Mouse (Mus musculus) embryonic facial prominence, embryonic 14.5 days (tissue): Measurements from ENCODE around the gene Scai. TPM values are rescaled to one million over a fixed set of nuclear protein-coding genes. Genes with fewer than 3 reads are reported as not detected.
A peak's percentile ranks its signal among the peaks of the same experiment; 100 is the strongest.
"Not testable (repeated sequence)": the region's sequence is repeated elsewhere in the genome, so short reads cannot be mapped to it uniquely, and the experiment has no call there.

Experiments used
- ATAC-seq: fragments of 200-750 bp; cut with Nextera tagmentation; 2 replicates; pipeline ENCODE4 v1.8.0; 2017; ENCODE audit warnings: low read depth, moderate number of reproducible peaks, moderate TSS enrichment
- DNase-seq: peaks from one replicate; pipeline ENCODE4 v3.0.0-alpha.2; 2015; ENCODE audit warnings: low spot score
- H3K27ac ChIP-seq: fragments of 300-500 bp; sonication (generic); replicated peaks from 2 replicates; pipeline ENCODE4 v1.5.1; 2014; ENCODE audit warnings: low read depth, mild to moderate bottlenecking, low read length, moderate library complexity
- H3K27me3 ChIP-seq: fragments of 300-500 bp; sonication (generic); replicated peaks from 2 replicates; pipeline ENCODE4 v1.6.1; 2014; ENCODE audit warnings: low read length; ENCODE audit not compliant: control insufficient read depth, insufficient read depth
- H3K36me3 ChIP-seq: fragments of 300-500 bp; sonication (generic); 2 replicates; pipeline ENCODE4 v1.6.1; 2014; ENCODE audit warnings: low read length, mixed read lengths; ENCODE audit not compliant: control insufficient read depth, insufficient read depth
- H3K4me1 ChIP-seq: fragments of 300-500 bp; sonication (generic); 2 replicates; pipeline ENCODE4 v1.6.1; 2014; ENCODE audit warnings: antibody characterized with exemption, low read length; ENCODE audit not compliant: control insufficient read depth, insufficient read depth
- H3K4me2 ChIP-seq: fragments of 300-500 bp; sonication (generic); 2 replicates; pipeline ENCODE4 v1.6.1; 2014; ENCODE audit warnings: low read depth, mild to moderate bottlenecking, low read length, moderate library complexity, mixed read lengths
- H3K4me3 ChIP-seq: fragments of 300-500 bp; sonication (generic); 2 replicates; pipeline ENCODE4 v1.5.1; 2014; ENCODE audit warnings: low read depth, mild to moderate bottlenecking, low read length
- H3K9ac ChIP-seq: fragments of 300-500 bp; sonication (generic); 2 replicates; pipeline ENCODE4 v1.6.1; 2014; ENCODE audit warnings: low read depth, mild to moderate bottlenecking, low read length, moderate library complexity, mixed read lengths
- H3K9me3 ChIP-seq: fragments of 300-500 bp; sonication (generic); 2 replicates; pipeline ENCODE4 v1.6.1; 2016; ENCODE audit warnings: low read length; ENCODE audit not compliant: control insufficient read depth
- WGBS: fragments of 180-500 bp; shearing (Covaris S2); extraction: QIAGEN DNeasy Blood & Tissue Kit; methylation state at CpG from one replicate; pipeline ENCODE4 v1.1.7; 2014; 5-methylcytosine and 5-hydroxymethylcytosine counted together
- polyA plus RNA-seq: library from polyadenylated mRNA; unstranded; fragments of >200 nt; fragmentation: Nextera tagmentation; extraction: Ambion mirVana; gene quantifications from 2 replicates; pipeline ENCODE4 v1.2.1, GENCODE M21; 2014

Scai gene
- polyA plus RNA-seq, result 8.9 and 10.2 TPM in 2 replicates

GRCm38 (mm10) chr2:39190561-39191056, at the start of gene Scai:
TSS of gene Scai (minus strand) at chr2:39190734.
- 0 out of 2 replicates have a peak, but pooled peaks cover 19% of the 10 kb centered on the region for H3K36me3 ChIP-seq
- H3K4me3 ChIP-seq, result peak within 1 kb of the TSS; percentile 81
- peak within 1 kb of the TSS; percentile 89 for H3K9ac ChIP-seq
- H3K9me3 ChIP-seq, result no peaks in the 10 kb centered on the region
- ATAC-seq, result peak; percentile 100
- DNase-seq, result peak; percentile 100
- H3K27me3 ChIP-seq, result no peaks in the 10 kb centered on the region
- WGBS, result 0% methylated on average over 11 of the region's 41 CpGs
- peaks cover 6% of the 10 kb centered on the region; the same call in 1 of the 2 replicates for H3K4me1 ChIP-seq
- peak within 1 kb of the TSS; percentile 66 for H3K4me2 ChIP-seq
- H3K27ac ChIP-seq, result peak within 1 kb of the TSS; percentile 94

DNA sequence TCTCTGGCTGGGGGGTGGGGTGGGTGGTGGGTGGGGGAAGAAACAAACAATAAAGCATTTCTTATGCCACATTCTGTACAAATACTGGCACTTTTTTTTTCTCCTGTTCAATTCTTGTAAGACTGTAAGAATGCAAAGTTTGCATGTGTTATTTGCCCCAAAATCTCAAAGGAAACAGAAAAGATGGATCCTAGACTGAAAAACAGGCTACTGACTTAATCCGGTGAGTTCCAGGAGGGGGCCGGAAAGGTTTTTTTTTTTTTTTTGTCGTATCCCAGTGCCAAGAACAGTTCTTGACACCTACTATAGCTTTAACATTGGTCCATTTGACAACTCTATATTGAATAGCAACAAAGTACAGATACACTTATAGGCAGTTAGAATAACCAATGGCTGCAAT, 36.2 kb upstream of the Scai start:
- no peak for DNase-seq
- peak overlapping the region; percentile 92 for H3K9ac ChIP-seq
- ATAC-seq, result no peak
- H3K27me3 ChIP-seq, result no peaks in the 10 kb centered on the region
- H3K9me3 ChIP-seq, result no peaks in the 10 kb centered on the region
- H3K4me1 ChIP-seq, result peaks cover 11% of the 10 kb centered on the region; the same call in 1 of the 2 replicates
- H3K36me3 ChIP-seq, result no peaks in the 10 kb centered on the region
- H3K27ac ChIP-seq, result peak overlapping the region; percentile 95
- WGBS, result 28% methylated on average over 3 of the region's 3 CpGs
- H3K4me3 ChIP-seq, result peak overlapping the region; percentile 77
- H3K4me2 ChIP-seq, result peak overlapping the region; percentile 60

- DNase-seq, result peak; percentile 100
- Histone ChIP-seq H3K9ac (peak within 1 kb of the TSS; percentile 92), H3K36me3 (no peaks in the 10 kb centered on the region), H3K4me1 (peaks cover 11% of the 10 kb centered on the region; the same call in 1 of the 2 replicates), H3K27me3 (no peaks in the 10 kb centered on the region), H3K27ac (peak within 1 kb of the TSS; percentile 95), H3K4me3 (peak within 1 kb of the TSS; percentile 77), H3K4me2 (peak within 1 kb of the TSS; percentile 64), H3K9me3 (no peaks in the 10 kb centered on the region)
- peak; percentile 99 for ATAC-seq
- under 1% methylated on average over 30 of the region's 56 CpGs for WGBS
Measured at GRCm38 (mm10) chr2:39226019-39226640, 35.6 kb upstream of the Scai start, which contains the start of gene Ppp6c. TSS of gene Ppp6c (minus strand) at chr2:39226451.

DNA sequence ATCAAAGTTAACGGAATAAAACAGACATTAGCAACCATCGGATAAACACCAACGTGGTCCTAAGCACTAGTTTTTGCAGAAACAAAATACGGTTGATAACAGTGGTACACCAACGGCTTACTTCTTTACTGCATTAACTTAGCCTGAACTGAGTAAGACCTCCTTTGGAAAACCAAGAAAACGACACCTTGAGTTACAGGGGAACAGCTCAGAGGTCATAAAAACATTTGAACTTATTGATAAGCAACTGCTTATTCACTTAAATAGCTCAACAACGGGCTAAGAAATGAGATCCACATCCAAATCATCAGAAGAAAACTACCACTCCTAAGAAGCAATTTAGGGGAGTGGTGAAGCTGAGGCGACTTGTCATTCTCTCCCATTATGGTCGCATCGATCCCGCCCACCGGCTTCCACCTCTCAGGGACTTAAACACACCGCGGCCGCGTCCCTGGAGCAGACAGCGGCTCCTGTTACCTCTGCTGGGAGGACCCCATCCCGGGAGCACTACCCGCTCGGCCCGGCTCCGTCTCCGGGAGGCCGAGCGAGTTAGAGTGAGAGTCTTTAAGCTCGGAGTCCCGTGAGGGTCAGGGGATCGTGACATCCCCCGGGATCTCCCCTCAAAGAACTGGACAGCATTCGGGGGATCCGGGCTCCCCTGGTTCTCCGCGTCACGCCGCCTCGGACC, 34.9 kb upstream of the Scai start:
- WGBS, result 7% methylated on average over 17 of the region's 36 CpGs
- not testable (repeated sequence) for DNase-seq, H3K36me3 ChIP-seq, H3K9me3 ChIP-seq, H3K27me3 ChIP-seq
- Histone ChIP-seq H3K4me3 (peak overlapping the region; percentile 77), H3K4me1 (peaks cover 11% of the 10 kb centered on the region; the same call in 1 of the 2 replicates), H3K27ac (peak overlapping the region; percentile 95), H3K9ac (peak overlapping the region; percentile 92), H3K4me2 (peak overlapping the region; percentile 64)
- ATAC-seq, result peak; percentile 24

DNA sequence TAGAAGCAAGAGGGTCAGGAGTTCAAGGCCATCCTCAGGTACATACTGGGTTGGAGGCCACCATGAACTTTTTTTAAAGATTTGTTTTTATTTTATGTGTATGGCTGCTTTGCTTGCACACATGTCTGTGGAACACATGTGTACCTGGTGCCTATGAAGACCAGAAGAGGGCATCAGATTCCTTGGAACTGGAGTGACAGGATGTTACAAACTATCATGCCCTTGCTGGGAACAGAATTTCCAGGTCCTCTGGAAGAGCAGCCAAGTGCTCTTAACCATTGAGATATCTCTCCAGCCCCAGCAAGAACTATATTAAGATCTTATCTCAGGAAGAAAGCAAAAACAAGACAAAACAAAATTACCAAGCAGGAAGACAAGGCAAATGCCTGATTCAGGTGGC, 34.1 kb upstream of the Scai start:
- H3K9ac ChIP-seq, result 0 out of 2 replicates have a peak overlapping the region, but pooled peaks have one; percentile 1
- peak overlapping the region; percentile 64 for H3K4me2 ChIP-seq
- no peaks in the 10 kb centered on the region for H3K27me3 ChIP-seq
- H3K9me3 ChIP-seq, result no peaks in the 10 kb centered on the region
- peak overlapping the region; percentile 77 for H3K4me3 ChIP-seq
- ATAC-seq (no peak), DNase-seq (no peak)
- H3K4me1 ChIP-seq, result peaks cover 11% of the 10 kb centered on the region; the same call in 1 of the 2 replicates
- H3K36me3 ChIP-seq, result no peaks in the 10 kb centered on the region
- no peak overlapping the region for H3K27ac ChIP-seq

DNA sequence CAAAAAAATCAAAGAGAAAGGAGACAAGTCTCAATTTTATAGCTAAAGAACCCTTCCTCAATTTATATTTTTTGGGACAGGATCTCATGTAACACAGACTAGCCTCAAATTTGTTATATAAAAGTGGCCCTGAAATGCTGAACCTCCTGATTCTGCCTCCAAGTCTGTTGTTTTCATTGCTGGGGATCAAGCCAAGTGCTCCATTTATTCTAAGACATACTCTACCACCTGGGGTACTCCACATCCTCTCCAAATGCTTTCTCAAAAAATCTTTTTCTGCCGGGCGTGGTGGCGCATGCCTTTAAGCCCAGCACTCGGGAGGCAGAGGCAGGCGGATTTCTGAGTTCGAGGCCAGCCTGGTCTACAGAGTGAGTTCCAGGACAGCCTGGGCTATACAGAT, 29.5 kb upstream of the Scai start:
- DNase-seq (no peak), ATAC-seq (no peak)
- H3K4me1 ChIP-seq, result peaks cover 11% of the 10 kb centered on the region; the same call in 1 of the 2 replicates
- H3K9ac ChIP-seq, result no peak overlapping the region
- no peak overlapping the region for H3K4me3 ChIP-seq
- no peaks in the 10 kb centered on the region for H3K27me3 ChIP-seq
- WGBS, result 90% methylated on average over 6 of the region's 6 CpGs
- H3K9me3 ChIP-seq, result no peaks in the 10 kb centered on the region
- H3K36me3 ChIP-seq, result no peaks in the 10 kb centered on the region
- H3K27ac ChIP-seq, result no peak overlapping the region
- no peak overlapping the region for H3K4me2 ChIP-seq

- H3K36me3 ChIP-seq, result no peaks in the 10 kb centered on the region
- H3K9me3 ChIP-seq, result no peaks in the 10 kb centered on the region
- 0 out of 2 replicates have a peak, but pooled peaks cover 2% of the 10 kb centered on the region for H3K4me1 ChIP-seq
- no peak overlapping the region for H3K27ac ChIP-seq
- H3K9ac ChIP-seq, result no peak overlapping the region
- DNase-seq (no peak), ATAC-seq (no peak)
- no peaks in the 10 kb centered on the region for H3K27me3 ChIP-seq
- WGBS, result 89% methylated on average over 3 of the region's 3 CpGs
- H3K4me3 ChIP-seq, result no peak overlapping the region
- no peak overlapping the region for H3K4me2 ChIP-seq
Measured at GRCm38 (mm10) chr2:39219034-39219433, 28.5 kb upstream of the Scai start.

DNA sequence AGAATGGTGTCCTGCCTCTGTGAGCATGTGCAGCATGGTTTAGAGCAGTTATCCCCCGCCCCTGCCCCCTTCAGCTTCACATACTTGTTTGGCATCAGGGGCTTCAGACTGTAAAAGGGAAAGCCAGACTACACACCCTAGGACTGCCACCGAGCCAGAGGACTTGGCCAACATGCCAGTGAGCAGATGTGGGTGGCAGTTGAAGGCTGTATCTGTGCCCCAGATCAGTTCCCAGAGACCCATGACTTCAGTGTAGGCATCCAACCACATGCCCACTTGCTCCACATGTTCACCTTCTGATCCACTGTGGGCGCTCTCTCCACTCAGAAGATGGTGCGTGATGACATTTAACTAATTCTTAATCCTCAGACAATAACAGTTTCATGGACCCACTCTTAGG, 26.6 kb upstream of the Scai start:
- Histone ChIP-seq H3K4me2 (no peak overlapping the region), H3K9ac (no peak overlapping the region), H3K4me3 (no peak overlapping the region), H3K27me3 (no peaks in the 10 kb centered on the region), H3K36me3 (no peaks in the 10 kb centered on the region), H3K27ac (no peak overlapping the region), H3K4me1 (no peaks in the 10 kb centered on the region), H3K9me3 (no peaks in the 10 kb centered on the region)
- WGBS, result 97% methylated on average over 4 of the region's 4 CpGs
- ATAC-seq (no peak), DNase-seq (no peak)
